Mouse (Mus musculus) erythroblast, embryonic 14.5 days (primary cell): Measurements from ENCODE around the gene Tppp2.

Source experiments
- GATA1 ChIP-seq: IDR thresholded peaks from 2 replicates; pipeline ENCODE4 v1.6.1; 2012; ENCODE audit warnings: low read length, inconsistent platforms, mixed read lengths
- TAL1 ChIP-seq: IDR thresholded peaks from 3 replicates; pipeline ENCODE4 v1.6.1; 2012; ENCODE audit warnings: low read length, inconsistent platforms, mixed read lengths

DNA sequence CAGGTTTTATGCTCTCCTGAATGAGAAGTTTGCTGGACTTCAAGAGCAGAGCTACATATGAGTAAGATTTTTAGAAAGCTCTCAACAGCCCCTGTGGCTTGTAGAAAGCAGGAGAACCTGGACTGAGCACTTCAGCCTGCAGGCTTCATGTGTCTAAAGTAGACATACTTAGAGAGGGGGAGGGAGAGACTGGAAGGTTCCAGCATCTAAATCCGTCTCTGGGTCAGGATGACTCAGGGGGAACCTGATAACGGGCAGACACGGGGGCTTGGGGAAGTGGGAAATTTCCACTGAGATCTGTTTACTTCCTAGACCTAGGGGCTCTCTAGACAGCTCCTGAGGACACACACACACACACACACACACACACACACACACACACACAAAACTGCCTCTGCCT is 3.2 kb upstream of the Tppp2 start:
- TF ChIP-seq TAL1 (no peak), GATA1 (no peak)
